25 mouse cellular contexts compared by ENCODE assay signal in the genomic region with DNA sequence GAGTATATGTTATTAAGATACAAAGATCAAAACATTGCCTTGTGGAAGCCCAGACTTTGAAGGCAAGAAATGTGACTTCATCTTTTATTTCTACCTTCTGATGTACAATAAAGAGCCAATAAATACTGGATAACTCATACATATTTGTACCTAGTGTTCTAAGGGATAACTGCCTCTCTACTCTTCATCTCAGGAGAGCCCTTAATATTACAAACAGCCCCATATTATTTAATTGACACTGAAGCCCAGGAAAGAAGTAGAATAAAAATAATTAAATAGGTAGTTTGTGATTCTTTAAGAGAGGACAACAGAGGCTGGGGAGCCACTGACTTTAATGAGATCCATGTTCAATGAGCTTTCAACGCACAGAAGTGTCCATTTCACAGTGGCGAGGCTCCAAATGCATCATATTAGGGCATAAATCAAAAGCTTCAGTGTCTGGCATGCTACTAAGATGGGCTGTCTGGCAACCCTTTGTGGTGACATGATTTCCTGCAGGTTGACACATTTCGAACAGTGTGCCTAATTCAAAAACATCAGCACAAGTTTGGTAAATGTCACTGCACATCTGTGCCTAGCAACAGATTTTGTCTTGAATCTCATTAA.
DNase-seq lines count a peak whose midpoint lies in the region; ATAC-seq and TF ChIP-seq lines count a peak whose summit lies in the region.
"Had no signal": no experiment of that assay in that cellular context is flagged by ENCODE, and none has a peak within 500 bp of the region (broad histone marks: within the 10 kb centered on the region; RNA-seq: fewer than 3 reads in every experiment).

No protein-coding gene starts in this region.

- H3K4me3 ChIP-seq in hindbrain, postnatal 0 days (ENCODE audit: low read length) = no peak overlapping the region
- H3K4me3 ChIP-seq in hindbrain, embryonic 10.5 days = no peak overlapping the region
- no peak overlapping the region for H3K4me3 ChIP-seq in neural tube, embryonic 13.5 days
- no peak overlapping the region for H3K4me3 ChIP-seq in neural tube, embryonic 15.5 days (replicated peaks)
- no peak overlapping the region for H3K4me3 ChIP-seq in lung, postnatal 0 days (ENCODE audit: low read depth, low read length)
- H3K4me3 ChIP-seq: embryonic facial prominence, embryonic 13.5 days; embryonic facial prominence, embryonic 15.5 days; erythroblast, embryonic 14.5 days; forebrain, embryonic 13.5 days; forebrain, embryonic 15.5 days had no signal

- 44% methylated on average over 3 of the region's 3 CpGs for WGBS in hindbrain, postnatal 0 days
- 81% methylated on average over 3 of the region's 3 CpGs for whole genome bisulfite sequencing in hindbrain, embryonic 10.5 days
- WGBS in neural tube, embryonic 13.5 days = 53% methylated on average over 3 of the region's 3 CpGs
- WGBS in neural tube, embryonic 15.5 days = 37% methylated on average over 3 of the region's 3 CpGs
- 86% methylated on average over 3 of the region's 3 CpGs for WGBS in lung, postnatal 0 days

- H3K9ac ChIP-seq in hindbrain, postnatal 0 days (replicated peaks; ENCODE audit: low read length) = no peak overlapping the region
- no peak overlapping the region for H3K9ac ChIP-seq in neural tube, embryonic 13.5 days
- H3K9ac ChIP-seq in neural tube, embryonic 15.5 days (replicated peaks) = no peak overlapping the region
- H3K9ac ChIP-seq in lung, postnatal 0 days (replicated peaks; ENCODE audit: low read depth) = no peak overlapping the region
- H3K9ac ChIP-seq: embryonic facial prominence, embryonic 13.5 days; embryonic facial prominence, embryonic 15.5 days; forebrain, embryonic 13.5 days; forebrain, embryonic 15.5 days; forebrain, postnatal 0 days had no signal

- H3K9me3 ChIP-seq in hindbrain, postnatal 0 days (ENCODE audit: low read length) = no peaks in the 10 kb centered on the region
- no peaks in the 10 kb centered on the region for H3K9me3 ChIP-seq in hindbrain, embryonic 10.5 days
- H3K9me3 ChIP-seq in neural tube, embryonic 13.5 days = no peaks in the 10 kb centered on the region
- no peaks in the 10 kb centered on the region for H3K9me3 ChIP-seq in neural tube, embryonic 15.5 days (replicated peaks)
- H3K9me3 ChIP-seq in lung, postnatal 0 days (ENCODE audit: low read length) = no peaks in the 10 kb centered on the region
- H3K9me3 ChIP-seq: embryonic facial prominence, embryonic 13.5 days; embryonic facial prominence, embryonic 15.5 days; forebrain, embryonic 13.5 days; forebrain, embryonic 15.5 days had no signal

- H3K27ac ChIP-seq in hindbrain, postnatal 0 days = no peak overlapping the region
- H3K27ac ChIP-seq in hindbrain, embryonic 10.5 days = no peak overlapping the region
- H3K27ac ChIP-seq in neural tube, embryonic 13.5 days (replicated peaks) = no peak overlapping the region
- H3K27ac ChIP-seq in neural tube, embryonic 15.5 days (replicated peaks) = no peak overlapping the region
- H3K27ac ChIP-seq in lung, postnatal 0 days (ENCODE audit: low read length) = no peak overlapping the region
- H3K27ac ChIP-seq: embryonic facial prominence, embryonic 13.5 days; embryonic facial prominence, embryonic 15.5 days; forebrain, embryonic 13.5 days; forebrain, embryonic 15.5 days had no signal

- peak; percentile 35 for DNase-seq in hindbrain, postnatal 0 days (ENCODE audit: low spot score)
- no peak for DNase-seq in hindbrain, embryonic 10.5 days (ENCODE audit: low spot score)
- DNase-seq in neural tube, embryonic 10.5 days (ENCODE audit: extremely low spot score, low spot score) = no peak
- peak; percentile 13 for DNase-seq in brain, embryonic 14.5 days (ENCODE audit: low read depth)
- DNase-seq in lung, postnatal 0 days (ENCODE audit: low spot score) = no peak
- no peak for DNase-seq in adrenal gland, postnatal 4 days (ENCODE audit: low spot score in 2 of 2)
- DNase-seq: adrenal gland, adult 8-10 months; adrenal gland, postnatal 14 days; adrenal gland, postnatal 36 days; cerebellum, adult 11-12 months; cerebellum, adult 2 months; cerebellum, adult 9-11 months; cerebellum, postnatal 14 days; cerebellum, postnatal 36 days; embryo, embryonic 11 days; forebrain, postnatal 0 days had no signal

- no peaks in the 10 kb centered on the region for H3K27me3 ChIP-seq in hindbrain, postnatal 0 days (ENCODE audit: insufficient read depth, low read length)
- no peaks in the 10 kb centered on the region for H3K27me3 ChIP-seq in hindbrain, embryonic 10.5 days (ENCODE audit: insufficient read depth, poor library complexity, severe bottlenecking)
- no peaks in the 10 kb centered on the region for H3K27me3 ChIP-seq in neural tube, embryonic 13.5 days
- no peaks in the 10 kb centered on the region for H3K27me3 ChIP-seq in neural tube, embryonic 15.5 days (replicated peaks)
- no peaks in the 10 kb centered on the region for H3K27me3 ChIP-seq in lung, postnatal 0 days (replicated peaks; ENCODE audit: insufficient read depth, low read length)
- H3K27me3 ChIP-seq: embryonic facial prominence, embryonic 13.5 days; embryonic facial prominence, embryonic 15.5 days; forebrain, embryonic 13.5 days; forebrain, embryonic 15.5 days had no signal

- TF ChIP-seq EP300 in lung, postnatal 0 days (IDR thresholded peaks at IDR 0.05) = no peak

- ATAC-seq in hindbrain, postnatal 0 days = peak; percentile 29; the same call in 1 of the 2 replicates
- ATAC-seq in neural tube, embryonic 13.5 days (ENCODE audit: low read depth) = peak; percentile 75
- ATAC-seq in neural tube, embryonic 15.5 days (ENCODE audit: low FRiP score) = peak; percentile 57; the same call in 1 of the 2 replicates
- no peak for ATAC-seq in lung, postnatal 0 days
- ATAC-seq: activated CD4-positive, CD25-positive, alpha-beta regulatory T cell, adult 4 months; forebrain, embryonic 13.5 days; forebrain, embryonic 15.5 days; forebrain, postnatal 0 days; Patski had no signal

- no peak for TF ChIP-seq CTCF in hindbrain, postnatal 0 days (IDR thresholded peaks at IDR 0.05; ENCODE audit: low read depth)
- TF ChIP-seq CTCF in brain, embryonic 14.5 days (IDR thresholded peaks at IDR 0.05; ENCODE audit: borderline replicate concordance, extremely low read depth, insufficient read depth, insufficient read length) = no peak
- no peak for TF ChIP-seq CTCF in lung, postnatal 0 days (IDR thresholded peaks at IDR 0.05)

- H3K4me1 ChIP-seq in hindbrain, postnatal 0 days (ENCODE audit: insufficient read depth, low read length) = no peaks in the 10 kb centered on the region
- peaks cover 7% of the 10 kb centered on the region; the same call in 1 of the 2 replicates for H3K4me1 ChIP-seq in hindbrain, embryonic 10.5 days (replicated peaks)
- no peaks in the 10 kb centered on the region for H3K4me1 ChIP-seq in neural tube, embryonic 13.5 days (replicated peaks)
- 0 out of 2 replicates have a peak, but pooled peaks cover 2% of the 10 kb centered on the region for H3K4me1 ChIP-seq in neural tube, embryonic 15.5 days
- H3K4me1 ChIP-seq in lung, postnatal 0 days (ENCODE audit: insufficient read depth, low read depth, low read length) = no peaks in the 10 kb centered on the region
- H3K4me1 ChIP-seq: embryonic facial prominence, embryonic 13.5 days; embryonic facial prominence, embryonic 15.5 days; forebrain, embryonic 13.5 days; forebrain, embryonic 15.5 days had no signal

- H3K4me2 ChIP-seq in hindbrain, postnatal 0 days (ENCODE audit: low read depth, low read length) = no peak overlapping the region
- H3K4me2 ChIP-seq in neural tube, embryonic 13.5 days = no peak overlapping the region
- no peak overlapping the region for H3K4me2 ChIP-seq in neural tube, embryonic 15.5 days
- H3K4me2 ChIP-seq in lung, postnatal 0 days (replicated peaks; ENCODE audit: low read depth, low read length) = no peak overlapping the region
- H3K4me2 ChIP-seq: embryonic facial prominence, embryonic 13.5 days; embryonic facial prominence, embryonic 15.5 days; forebrain, embryonic 13.5 days; forebrain, embryonic 15.5 days had no signal

- no peaks in the 10 kb centered on the region for H3K36me3 ChIP-seq in hindbrain, postnatal 0 days (ENCODE audit: insufficient read depth, low read length)
- H3K36me3 ChIP-seq in hindbrain, embryonic 10.5 days = no peaks in the 10 kb centered on the region
- H3K36me3 ChIP-seq in neural tube, embryonic 13.5 days = no peaks in the 10 kb centered on the region
- no peaks in the 10 kb centered on the region for H3K36me3 ChIP-seq in neural tube, embryonic 15.5 days
- no peaks in the 10 kb centered on the region for H3K36me3 ChIP-seq in lung, postnatal 0 days (ENCODE audit: insufficient read depth, low read length)
- H3K36me3 ChIP-seq: embryonic facial prominence, embryonic 13.5 days; embryonic facial prominence, embryonic 15.5 days; forebrain, embryonic 15.5 days had no signal

- TF ChIP-seq POLR2A in brain, embryonic 14.5 days (IDR thresholded peaks at IDR 0.05; ENCODE audit: borderline replicate concordance, extremely low read depth, insufficient read depth, insufficient read length, poor library complexity, severe bottlenecking) = no peak

Comparison
In these comparisons a context has a peak if more than half of its experiments do, and no peak if none do; other contexts are left out.
1. DNase-seq: peak in hindbrain, postnatal 0 days (single experiment) and brain, embryonic 14.5 days (single experiment); none in hindbrain, embryonic 10.5 days (single experiment), neural tube, embryonic 10.5 days (single experiment), lung, postnatal 0 days (single experiment) and adrenal gland, postnatal 4 days (0 of 2).